Mouse (Mus musculus) intestine, embryonic 16.5 days (tissue): ENCODE data around the gene Tmpo. TPM values are rescaled to one million over a fixed set of nuclear protein-coding genes. Genes with fewer than 3 reads are reported as not detected.
A peak's percentile ranks its signal among the peaks of the same experiment; 100 is the strongest.

Experiments used
- ATAC-seq: fragments of 200-750 bp; cut with Nextera tagmentation; 2 replicates; pipeline ENCODE4 v1.8.0; 2017; ENCODE audit warnings: moderate TSS enrichment, moderate library complexity
- H3K27ac ChIP-seq: fragments of 300-500 bp; sonication (generic); 2 replicates; pipeline ENCODE4 v1.5.1; 2014; ENCODE audit warnings: mild to moderate bottlenecking, low read length
- H3K27me3 ChIP-seq: fragments of 300-500 bp; sonication (generic); replicated peaks from 2 replicates; pipeline ENCODE4 v1.6.1; 2014; ENCODE audit warnings: low read length, control low read depth, mixed read lengths; ENCODE audit not compliant: control insufficient read depth, insufficient read depth
- H3K36me3 ChIP-seq: fragments of 300-500 bp; sonication (generic); 2 replicates; pipeline ENCODE4 v1.6.1; 2014; ENCODE audit warnings: low read length, control low read depth; ENCODE audit not compliant: control insufficient read depth, insufficient read depth
- H3K4me1 ChIP-seq: fragments of 300-500 bp; sonication (generic); 2 replicates; pipeline ENCODE4 v1.6.1; 2014; ENCODE audit warnings: low read length, control low read depth, mixed read lengths; ENCODE audit not compliant: control insufficient read depth, insufficient read depth
- H3K4me2 ChIP-seq: fragments of 300-500 bp; sonication (generic); 2 replicates; pipeline ENCODE4 v1.6.1; 2014; ENCODE audit warnings: low read depth, low read length, control low read depth
- H3K4me3 ChIP-seq: fragments of 300-500 bp; sonication (generic); 2 replicates; pipeline ENCODE4 v1.5.1; 2014; ENCODE audit warnings: mild to moderate bottlenecking, low read length
- H3K9ac ChIP-seq: fragments of 300-500 bp; sonication (generic); 2 replicates; pipeline ENCODE4 v1.6.1; 2014; ENCODE audit warnings: low read depth, low read length
- H3K9me3 ChIP-seq: fragments of 300-500 bp; sonication (generic); 2 replicates; pipeline ENCODE4 v1.6.1; 2016; ENCODE audit warnings: low read length, control low read depth; ENCODE audit not compliant: control insufficient read depth
- WGBS: fragments of 180-500 bp; shearing (Covaris S2); extraction: QIAGEN DNeasy Blood & Tissue Kit; methylation state at CpG from one replicate; pipeline ENCODE4 v1.1.7; 2014; 5-methylcytosine and 5-hydroxymethylcytosine counted together
- polyA plus RNA-seq: library from polyadenylated mRNA; unstranded; fragments of >200 nt; fragmentation: Nextera tagmentation; extraction: Ambion mirVana; gene quantifications from 2 replicates; pipeline ENCODE4 v1.2.1, GENCODE M21; 2015

Tmpo gene
- polyA plus RNA-seq, 1 experiment from 2014 or later = 111 TPM

DNA sequence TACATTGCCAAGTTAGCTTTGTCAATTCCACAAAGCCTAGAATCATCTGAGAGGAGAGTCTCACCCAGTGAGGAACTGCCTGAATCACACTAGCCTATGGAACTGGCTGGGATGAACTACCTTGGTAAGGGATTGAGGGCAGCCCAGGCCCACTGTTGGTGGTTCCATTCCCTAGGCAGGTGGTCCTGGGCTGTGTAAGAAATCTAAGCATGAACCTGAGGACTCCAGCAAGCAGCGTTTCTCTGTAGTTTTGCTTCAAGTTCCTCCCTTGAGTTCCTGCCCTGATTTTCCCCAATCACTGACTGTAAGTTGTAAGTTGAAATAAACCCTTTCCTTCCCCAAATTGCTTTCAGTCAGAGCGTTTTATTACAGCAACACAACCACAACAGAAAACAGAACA lies 1.3 kb downstream of the Tmpo start:
- H3K27ac ChIP-seq = peak overlapping the region; percentile 99
- H3K4me2 ChIP-seq = 0 out of 2 replicates have a peak overlapping the region, but pooled peaks have one; percentile 65
- H3K9ac ChIP-seq = peak overlapping the region; percentile 78
- H3K4me1 ChIP-seq = peaks cover 12% of the 10 kb centered on the region
- no peaks in the 10 kb centered on the region for H3K36me3 ChIP-seq
- no peak for ATAC-seq
- 73% methylated on average over 2 of the region's 2 CpGs for WGBS
- no peaks in the 10 kb centered on the region for H3K9me3 ChIP-seq
- H3K27me3 ChIP-seq = no peaks in the 10 kb centered on the region
- H3K4me3 ChIP-seq = peak overlapping the region; percentile 57

DNA sequence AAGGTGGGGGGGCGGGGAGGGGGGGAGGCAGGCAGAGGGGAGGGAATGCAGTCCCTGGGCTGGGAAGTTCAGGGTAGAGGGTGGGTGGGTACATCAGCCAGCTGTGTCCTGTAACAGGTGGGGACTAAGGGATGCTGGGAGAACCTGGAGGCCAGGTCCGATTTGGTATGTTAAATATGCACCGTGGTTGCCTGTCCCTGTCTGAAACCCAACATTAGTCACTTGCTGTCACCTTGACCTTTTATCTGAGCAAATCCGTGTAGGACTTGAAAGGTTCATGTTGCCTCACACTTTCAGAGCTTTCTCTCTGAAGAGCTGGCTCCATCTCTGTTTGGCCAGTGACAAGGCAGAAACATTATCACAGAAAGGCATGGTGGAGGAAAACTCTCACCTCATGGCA lies 3.9 kb downstream of the Tmpo start:
- H3K9ac ChIP-seq = no peak overlapping the region
- H3K36me3 ChIP-seq = no peaks in the 10 kb centered on the region
- H3K4me1 ChIP-seq = peaks cover 5% of the 10 kb centered on the region
- no peaks in the 10 kb centered on the region for H3K9me3 ChIP-seq
- 48% methylated on average over 4 of the region's 4 CpGs for WGBS
- no peak overlapping the region for H3K4me2 ChIP-seq
- no peak overlapping the region for H3K27ac ChIP-seq
- H3K27me3 ChIP-seq = no peaks in the 10 kb centered on the region
- no peak for ATAC-seq
- no peak overlapping the region for H3K4me3 ChIP-seq

- Histone ChIP-seq H3K4me2 (peak overlapping the region; percentile 80), H3K4me3 (peak overlapping the region; percentile 77), H3K36me3 (no peaks in the 10 kb centered on the region), H3K27ac (peak overlapping the region; percentile 100), H3K27me3 (no peaks in the 10 kb centered on the region), H3K4me1 (peaks cover 15% of the 10 kb centered on the region; the same call in 1 of the 2 replicates), H3K9ac (peak overlapping the region; percentile 97), H3K9me3 (no peaks in the 10 kb centered on the region)
- no peak for ATAC-seq
- WGBS = 79% methylated on average over 14 of the region's 14 CpGs
These were observed 8.6 kb downstream of the Tmpo start for GRCm38 (mm10) chr10:91172329-91173100.

DNA sequence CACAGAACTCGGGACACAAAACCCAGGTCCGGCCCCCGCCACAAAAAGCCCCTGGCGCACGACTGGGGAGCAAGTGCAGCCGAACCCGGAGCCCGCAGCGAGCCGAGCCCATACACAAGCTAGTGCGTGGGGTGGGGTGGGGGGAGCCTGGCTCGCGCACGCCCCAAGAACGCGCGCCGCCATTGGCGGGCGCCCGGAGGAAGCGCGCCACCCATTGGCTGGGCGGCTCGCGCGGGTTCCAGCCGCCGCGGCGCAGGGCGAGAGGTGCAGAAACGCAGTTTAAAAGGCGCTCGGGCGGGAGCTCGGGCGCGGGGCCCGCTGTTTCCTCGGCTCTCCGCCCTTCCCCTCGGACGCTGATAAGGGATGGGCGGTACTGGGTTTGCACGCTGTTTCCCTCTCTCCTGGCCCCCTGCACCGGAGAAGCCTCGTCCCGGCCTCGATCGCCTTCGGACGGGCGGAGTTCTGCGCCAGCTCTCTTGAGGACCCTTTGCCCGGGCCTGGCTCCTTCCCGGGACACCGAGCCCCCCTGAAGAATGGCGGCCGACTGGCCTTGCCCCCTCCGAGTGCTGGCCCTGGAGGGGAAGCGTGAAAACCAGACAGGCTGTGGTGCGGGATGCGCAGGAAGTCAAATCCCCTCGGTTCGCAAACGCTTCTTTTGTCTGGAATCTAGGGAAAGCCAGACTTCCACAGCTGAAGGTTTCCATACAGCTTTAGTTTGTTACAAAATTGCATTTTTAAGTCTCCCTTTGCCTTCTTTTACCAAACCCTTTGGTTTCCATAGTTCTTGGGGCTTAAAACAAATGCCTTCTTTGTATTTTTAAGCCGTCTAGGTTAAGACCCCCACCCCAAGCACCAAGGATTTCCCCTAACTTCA lies 9.4 kb downstream of the Tmpo start:
- Histone ChIP-seq H3K27me3 (no peaks in the 10 kb centered on the region), H3K4me1 (peaks cover 20% of the 10 kb centered on the region; the same call in 1 of the 2 replicates), H3K27ac (peak overlapping the region; percentile 100), H3K9me3 (no peaks in the 10 kb centered on the region), H3K36me3 (no peaks in the 10 kb centered on the region), H3K4me3 (peak overlapping the region; percentile 77), H3K4me2 (peak overlapping the region; percentile 80), H3K9ac (peak overlapping the region; percentile 97)
- ATAC-seq = peak; percentile 98
- WGBS = under 1% methylated on average over 66 of the region's 68 CpGs

GRCm38 (mm10) chr10:91171041-91171440 lies 10.1 kb downstream of the Tmpo start:
- H3K27me3 ChIP-seq = no peaks in the 10 kb centered on the region
- under 1% methylated on average over 51 of the region's 59 CpGs for WGBS
- ATAC-seq = peak; percentile 49
- H3K27ac ChIP-seq = peak overlapping the region; percentile 100
- peak overlapping the region; percentile 96 for H3K9ac ChIP-seq
- peaks cover 23% of the 10 kb centered on the region; the same call in 1 of the 2 replicates for H3K4me1 ChIP-seq
- no peaks in the 10 kb centered on the region for H3K36me3 ChIP-seq
- no peaks in the 10 kb centered on the region for H3K9me3 ChIP-seq
- peak overlapping the region; percentile 77 for H3K4me3 ChIP-seq
- H3K4me2 ChIP-seq = peak overlapping the region; percentile 42

- H3K9me3 ChIP-seq = no peaks in the 10 kb centered on the region
- H3K36me3 ChIP-seq = no peaks in the 10 kb centered on the region
- H3K4me3 ChIP-seq = peak overlapping the region; percentile 77
- under 1% methylated on average over 48 of the region's 50 CpGs for whole genome bisulfite sequencing
- H3K4me2 ChIP-seq = peak overlapping the region; percentile 58
- H3K9ac ChIP-seq = peak overlapping the region; percentile 96
- H3K27ac ChIP-seq = peak overlapping the region; percentile 100
- no peaks in the 10 kb centered on the region for H3K27me3 ChIP-seq
- peak; percentile 45 for ATAC-seq
- H3K4me1 ChIP-seq = peaks cover 23% of the 10 kb centered on the region; the same call in 1 of the 2 replicates
These were observed 10.8 kb downstream of the Tmpo start for GRCm38 (mm10) chr10:91170143-91170941.

DNA sequence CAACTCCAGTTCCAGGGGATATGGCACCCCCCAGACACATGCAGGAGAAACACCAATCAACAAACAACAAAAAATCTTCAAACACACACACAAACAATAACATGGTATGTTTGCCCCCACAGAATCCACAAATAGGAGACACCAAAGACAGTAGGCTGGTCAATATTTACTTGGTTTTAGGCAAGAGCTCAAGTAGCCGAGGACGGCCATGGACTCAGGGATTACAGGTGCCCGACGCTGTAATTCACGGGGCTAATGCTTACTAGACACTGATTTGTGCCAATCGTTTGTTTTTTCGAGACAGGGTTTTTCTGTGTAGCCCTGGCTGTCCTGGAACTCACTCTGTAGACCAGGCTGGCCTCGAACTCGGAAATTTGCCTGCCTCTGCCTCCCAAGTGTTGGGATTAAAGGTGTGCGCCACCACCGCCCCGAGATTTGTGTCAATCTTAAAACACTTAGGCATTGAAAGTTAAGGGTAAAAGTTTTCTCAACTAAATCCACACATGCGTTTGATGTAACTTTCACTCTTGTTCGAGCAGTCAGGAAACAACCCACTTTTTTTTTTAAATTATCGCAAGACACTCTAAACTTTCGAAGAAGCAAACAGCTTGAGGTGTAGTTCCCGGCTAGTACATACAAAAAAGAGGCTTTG lies 11.6 kb downstream of the Tmpo start:
- WGBS = 18% methylated on average over 17 of the region's 17 CpGs
- peak overlapping the region; percentile 77 for H3K4me3 ChIP-seq
- no peaks in the 10 kb centered on the region for H3K36me3 ChIP-seq
- no peak for ATAC-seq
- H3K9me3 ChIP-seq = no peaks in the 10 kb centered on the region
- peak overlapping the region; percentile 59 for H3K9ac ChIP-seq
- no peak overlapping the region for H3K27ac ChIP-seq
- H3K4me2 ChIP-seq = peak overlapping the region; percentile 58
- H3K4me1 ChIP-seq = peaks cover 23% of the 10 kb centered on the region; the same call in 1 of the 2 replicates
- no peaks in the 10 kb centered on the region for H3K27me3 ChIP-seq

DNA sequence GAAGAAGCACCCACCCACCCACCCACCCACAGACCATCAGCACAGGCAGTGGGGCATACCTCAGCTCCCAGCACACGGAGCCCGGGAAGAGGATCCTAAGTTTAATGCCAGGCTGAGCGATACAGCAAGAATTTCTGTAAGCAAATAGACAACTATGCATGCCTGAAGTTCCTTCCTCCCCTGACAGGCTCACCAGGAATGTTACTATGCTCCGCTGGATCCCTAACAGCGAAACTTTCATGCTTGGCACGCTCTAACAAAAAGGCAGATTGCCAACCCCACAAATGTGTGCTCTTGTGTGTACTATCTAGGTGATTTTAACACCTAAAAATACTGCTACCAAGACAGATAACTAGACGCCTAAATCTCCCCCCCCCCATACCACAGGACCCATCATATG lies 13.8 kb downstream of the Tmpo start:
- Histone ChIP-seq H3K27ac (peak overlapping the region; percentile 49), H3K36me3 (no peaks in the 10 kb centered on the region), H3K4me1 (peaks cover 23% of the 10 kb centered on the region; the same call in 1 of the 2 replicates), H3K9me3 (no peaks in the 10 kb centered on the region), H3K9ac (peak overlapping the region; percentile 45; the same call in 1 of the 2 replicates), H3K27me3 (no peaks in the 10 kb centered on the region), H3K4me2 (peak overlapping the region; percentile 58), H3K4me3 (peak overlapping the region; percentile 17)
- no peak for ATAC-seq
- 31% methylated on average over 7 of the region's 7 CpGs for WGBS
